Mouse (Mus musculus) hindbrain, embryonic 15.5 days (tissue): Measurements from ENCODE around the gene Bcas3. TPM values are rescaled to one million over a fixed set of nuclear protein-coding genes. Genes with fewer than 3 reads are reported as not detected.

ENCODE experiments used
- ATAC-seq: fragments of 200-750 bp; cut with Nextera tagmentation; 2 replicates; pipeline ENCODE4 v1.8.0; 2017; ENCODE audit warnings: low read depth, moderate number of reproducible peaks, moderate TSS enrichment; ENCODE audit not compliant: low FRiP score
- H3K27ac ChIP-seq: fragments of 300-500 bp; sonication (generic); replicated peaks from 2 replicates; pipeline ENCODE4 v1.5.1; 2015; ENCODE audit warnings: mild to moderate bottlenecking, inconsistent platforms
- H3K27me3 ChIP-seq: fragments of 300-500 bp; sonication (generic); 2 replicates; pipeline ENCODE4 v1.6.1; 2015; ENCODE audit warnings: control low read depth, inconsistent platforms
- H3K36me3 ChIP-seq: fragments of 300-500 bp; sonication (generic); 2 replicates; pipeline ENCODE4 v1.6.1; 2015; ENCODE audit warnings: control low read depth, inconsistent platforms
- H3K4me1 ChIP-seq: fragments of 300-500 bp; sonication (generic); replicated peaks from 2 replicates; pipeline ENCODE4 v1.6.1; 2015; ENCODE audit warnings: control low read depth, inconsistent platforms
- H3K4me2 ChIP-seq: fragments of 300-500 bp; sonication (generic); 2 replicates; pipeline ENCODE4 v1.6.1; 2015; ENCODE audit warnings: moderate library complexity, mild to moderate bottlenecking, inconsistent platforms
- H3K4me3 ChIP-seq: fragments of 300-500 bp; sonication (generic); 2 replicates; pipeline ENCODE4 v1.5.1; 2015; ENCODE audit warnings: mild to moderate bottlenecking, inconsistent platforms
- H3K9ac ChIP-seq: fragments of 300-500 bp; sonication (generic); 2 replicates; pipeline ENCODE4 v1.6.1; 2015; ENCODE audit warnings: inconsistent platforms
- H3K9me3 ChIP-seq: fragments of 300-500 bp; sonication (generic); 2 replicates; pipeline ENCODE4 v1.6.1; 2016; ENCODE audit warnings: control low read depth, inconsistent platforms
- WGBS: fragments of 180-500 bp; shearing (Covaris S2); methylation state at CpG from one replicate; pipeline ENCODE4 v1.1.7; 2015; 5-methylcytosine and 5-hydroxymethylcytosine counted together
- polyA plus RNA-seq: library from polyadenylated mRNA; unstranded; fragments of >200 nt; fragmentation: Nextera tagmentation; extraction: Ambion mirVana; gene quantifications from 2 replicates; pipeline ENCODE4 v1.2.1, GENCODE M21; 2015

The Bcas3 gene
- polyA plus RNA-seq, 1 experiment from 2014 or later, result 31.9 TPM

DNA sequence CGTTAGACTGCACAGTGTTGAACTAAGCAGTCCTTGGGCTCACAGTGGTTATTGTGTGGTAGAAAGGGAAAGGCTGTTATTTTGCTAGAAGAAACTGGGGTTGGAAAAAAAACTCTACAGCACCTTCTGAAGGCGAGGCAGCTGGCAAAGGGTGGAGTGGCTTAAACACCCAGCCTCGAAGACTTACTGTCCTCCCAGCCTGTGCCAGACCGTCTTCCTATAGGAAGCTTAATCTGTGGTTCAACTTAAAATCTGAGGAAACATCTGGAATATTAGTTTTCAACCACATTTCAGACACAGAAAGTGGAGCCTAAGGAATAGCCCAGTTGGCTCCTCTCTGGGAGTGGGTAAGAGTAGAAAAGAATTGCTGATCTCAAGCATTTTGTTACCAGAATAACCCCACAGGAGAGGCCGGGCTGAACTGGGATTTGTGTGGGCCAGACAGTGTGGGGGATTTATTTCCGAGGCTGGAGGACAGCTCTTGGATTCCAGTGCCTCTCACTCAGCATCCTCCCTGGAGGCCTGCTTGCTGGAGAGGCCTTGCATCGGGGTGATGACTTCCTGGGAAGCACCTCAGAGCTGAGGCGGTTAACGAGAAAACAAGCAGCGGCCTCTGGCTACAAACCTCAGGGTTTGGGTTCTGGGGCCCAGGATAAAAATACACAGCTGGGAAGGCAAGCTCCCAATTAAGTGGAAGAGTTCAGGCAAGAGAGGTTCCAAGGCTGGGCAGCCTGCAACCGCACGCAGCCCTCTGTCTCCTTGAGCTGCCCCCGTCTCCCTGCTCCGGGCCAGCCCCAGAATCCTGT is 406.9 kb downstream of the Bcas3 start:
- no peak for ATAC-seq
- 61% methylated on average over 14 of the region's 14 CpGs for WGBS
- H3K4me1 ChIP-seq, result peaks cover 13% of the 10 kb centered on the region
- no peak overlapping the region for H3K4me2 ChIP-seq
- H3K27me3 ChIP-seq, result no peaks in the 10 kb centered on the region
- no peaks in the 10 kb centered on the region for H3K36me3 ChIP-seq
- peak overlapping the region; percentile 57 for H3K27ac ChIP-seq
- H3K9ac ChIP-seq, result no peak overlapping the region
- no peaks in the 10 kb centered on the region for H3K9me3 ChIP-seq
- no peak overlapping the region for H3K4me3 ChIP-seq

- 31% methylated on average over 6 of the region's 6 CpGs for WGBS
- peak; percentile 65; the same call in 1 of the 2 replicates for ATAC-seq
- H3K27ac ChIP-seq, result peak overlapping the region; percentile 57
Observed at GRCm38 (mm10) chr11:85760486-85761141, 407.6 kb downstream of the Bcas3 start.

DNA sequence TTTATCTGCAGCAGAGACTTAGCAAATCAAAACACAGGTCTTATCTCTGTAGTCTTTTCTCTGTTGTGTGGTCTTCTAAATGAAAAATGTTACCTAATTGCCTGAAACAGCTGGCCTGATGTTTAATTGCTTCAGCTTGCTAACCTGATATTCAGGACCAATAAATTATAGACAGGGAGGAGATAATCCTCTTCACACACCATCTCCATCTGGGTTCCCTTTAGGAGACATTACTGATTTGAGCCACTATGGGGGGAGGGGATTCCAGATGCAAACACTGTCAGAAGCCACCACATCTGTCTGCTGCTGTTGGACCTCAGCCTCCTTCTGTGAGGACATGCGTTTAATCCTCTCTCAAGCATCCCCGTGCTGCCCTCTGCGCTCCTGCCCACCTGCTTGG is 408.2 kb downstream of the Bcas3 start:
- no peak overlapping the region for H3K4me2 ChIP-seq
- H3K27ac ChIP-seq, result no peak overlapping the region
- no peaks in the 10 kb centered on the region for H3K36me3 ChIP-seq
- no peaks in the 10 kb centered on the region for H3K27me3 ChIP-seq
- H3K9ac ChIP-seq, result no peak overlapping the region
- H3K4me1 ChIP-seq, result peaks cover 18% of the 10 kb centered on the region
- H3K4me3 ChIP-seq, result no peak overlapping the region
- ATAC-seq, result no peak
- no peaks in the 10 kb centered on the region for H3K9me3 ChIP-seq
- WGBS, result 76% methylated on average over 3 of the region's 3 CpGs

More at GRCm38 (mm10) chr11:85760486-85761141, 407.6 kb downstream of the Bcas3 start:
- H3K9me3 ChIP-seq, result no peaks in the 10 kb centered on the region
- H3K4me2 ChIP-seq, result no peak overlapping the region
- H3K4me3 ChIP-seq, result no peak overlapping the region
- H3K27me3 ChIP-seq, result no peaks in the 10 kb centered on the region
- H3K36me3 ChIP-seq, result no peaks in the 10 kb centered on the region
- no peak overlapping the region for H3K9ac ChIP-seq
- peaks cover 12% of the 10 kb centered on the region for H3K4me1 ChIP-seq

GRCm38 (mm10) chr11:85763655-85764054 is 410.7 kb downstream of the Bcas3 start:
- peaks cover 22% of the 10 kb centered on the region for H3K4me1 ChIP-seq
- H3K4me2 ChIP-seq, result no peak overlapping the region
- H3K36me3 ChIP-seq, result no peaks in the 10 kb centered on the region
- H3K27ac ChIP-seq, result no peak overlapping the region
- no peak overlapping the region for H3K4me3 ChIP-seq
- no peak for ATAC-seq
- H3K9me3 ChIP-seq, result no peaks in the 10 kb centered on the region
- H3K27me3 ChIP-seq, result 0 out of 2 replicates have a peak, but pooled peaks cover 5% of the 10 kb centered on the region
- no peak overlapping the region for H3K9ac ChIP-seq
- WGBS, result 78% methylated on average over 3 of the region's 3 CpGs

DNA sequence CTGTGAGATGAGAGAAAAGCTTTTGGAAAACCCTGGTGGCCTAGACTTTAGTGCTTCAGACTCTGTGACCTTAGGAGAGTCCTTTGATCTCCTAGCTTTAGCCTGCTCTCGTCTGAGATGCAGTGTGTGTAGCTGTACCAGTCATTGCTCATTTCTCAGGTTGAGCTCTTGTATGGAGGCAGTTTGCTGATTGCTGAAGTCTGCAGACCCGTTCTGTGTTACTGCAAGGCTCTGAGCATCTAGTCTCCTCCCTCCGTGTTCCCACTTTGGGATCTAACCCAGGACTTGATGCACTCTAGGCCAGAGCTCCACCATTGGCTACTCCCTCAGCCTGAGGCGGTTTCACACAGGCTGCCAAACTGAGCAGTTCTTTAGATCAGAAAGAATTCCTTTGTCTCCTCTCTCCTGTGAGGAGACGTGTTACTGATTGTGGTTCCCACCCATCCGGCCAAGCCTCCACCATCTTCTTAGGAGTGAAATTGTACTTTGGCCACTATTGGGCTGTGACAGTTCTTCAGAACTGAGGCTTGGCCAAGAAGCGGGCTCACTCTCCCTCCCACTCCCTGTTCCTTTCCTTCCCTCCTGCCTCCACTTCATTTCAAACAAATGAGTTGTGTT is 413.2 kb downstream of the Bcas3 start:
- Histone ChIP-seq H3K4me3 (no peak overlapping the region), H3K4me2 (no peak overlapping the region), H3K9me3 (no peaks in the 10 kb centered on the region), H3K27ac (no peak overlapping the region), H3K36me3 (no peaks in the 10 kb centered on the region), H3K9ac (no peak overlapping the region), H3K27me3 (0 out of 2 replicates have a peak, but pooled peaks cover 5% of the 10 kb centered on the region), H3K4me1 (peaks cover 10% of the 10 kb centered on the region)
- 0 out of 2 replicates have a peak, but pooled peaks have one; percentile 27 for ATAC-seq
- WGBS, result 18% methylated on average over 7 of the region's 7 CpGs

DNA sequence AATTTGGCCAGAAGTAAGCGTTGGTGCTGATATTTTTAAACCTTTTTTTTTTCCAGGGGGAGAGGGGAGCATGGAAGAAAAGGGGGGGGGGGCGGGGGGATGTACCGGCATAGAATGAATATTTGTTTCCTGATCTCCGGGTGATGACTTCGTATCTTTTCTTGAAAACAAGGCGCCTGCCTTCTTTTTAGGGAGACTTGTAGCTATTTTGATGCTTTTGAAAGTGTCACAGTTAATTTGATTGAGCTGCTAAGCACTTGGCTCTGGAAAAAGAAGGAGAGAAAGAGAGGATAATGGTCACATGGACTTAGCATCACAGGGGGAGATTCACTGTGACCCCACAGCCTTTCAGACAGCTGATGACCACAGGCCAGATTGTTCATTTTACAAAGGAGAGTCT is 413.8 kb downstream of the Bcas3 start:
- WGBS, result 34% methylated on average over 6 of the region's 6 CpGs
- no peaks in the 10 kb centered on the region for H3K36me3 ChIP-seq
- no peaks in the 10 kb centered on the region for H3K9me3 ChIP-seq
- H3K4me1 ChIP-seq, result peaks cover 10% of the 10 kb centered on the region
- H3K9ac ChIP-seq, result no peak overlapping the region
- H3K4me2 ChIP-seq, result no peak overlapping the region
- H3K4me3 ChIP-seq, result no peak overlapping the region
- no peak overlapping the region for H3K27ac ChIP-seq
- ATAC-seq, result no peak
- H3K27me3 ChIP-seq, result 0 out of 2 replicates have a peak, but pooled peaks cover 6% of the 10 kb centered on the region

- Histone ChIP-seq H3K9me3 (no peaks in the 10 kb centered on the region), H3K27ac (no peak overlapping the region), H3K4me3 (no peak overlapping the region), H3K4me2 (no peak overlapping the region), H3K27me3 (0 out of 2 replicates have a peak, but pooled peaks cover 7% of the 10 kb centered on the region), H3K4me1 (peaks cover 10% of the 10 kb centered on the region), H3K9ac (no peak overlapping the region), H3K36me3 (no peaks in the 10 kb centered on the region)
- 76% methylated on average over 2 of the region's 2 CpGs for WGBS
- ATAC-seq, result no peak
Observed at GRCm38 (mm10) chr11:85769740-85770139, 416.8 kb downstream of the Bcas3 start.

DNA sequence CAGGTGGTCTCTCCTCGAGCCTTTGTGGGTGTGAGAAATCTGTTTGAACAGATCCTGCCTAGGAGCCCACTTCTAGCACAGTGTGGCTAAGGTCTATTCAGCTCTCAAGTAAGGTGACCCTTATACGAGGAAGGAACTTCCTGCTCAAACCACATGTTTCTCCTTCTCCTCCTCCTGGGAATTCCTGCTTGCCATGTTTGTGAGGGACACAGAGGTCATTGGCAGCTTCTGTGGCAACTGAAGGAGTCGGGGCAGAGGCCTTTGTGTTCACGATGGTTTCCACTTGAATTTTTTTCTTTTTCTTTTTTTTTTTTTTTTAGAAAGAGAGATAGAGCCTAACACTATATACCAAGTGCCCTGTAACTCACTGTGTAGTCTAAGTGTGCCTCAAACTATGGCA is 420.4 kb downstream of the Bcas3 start:
- no peak for ATAC-seq
- 62% methylated on average over 4 of the region's 4 CpGs for WGBS

DNA sequence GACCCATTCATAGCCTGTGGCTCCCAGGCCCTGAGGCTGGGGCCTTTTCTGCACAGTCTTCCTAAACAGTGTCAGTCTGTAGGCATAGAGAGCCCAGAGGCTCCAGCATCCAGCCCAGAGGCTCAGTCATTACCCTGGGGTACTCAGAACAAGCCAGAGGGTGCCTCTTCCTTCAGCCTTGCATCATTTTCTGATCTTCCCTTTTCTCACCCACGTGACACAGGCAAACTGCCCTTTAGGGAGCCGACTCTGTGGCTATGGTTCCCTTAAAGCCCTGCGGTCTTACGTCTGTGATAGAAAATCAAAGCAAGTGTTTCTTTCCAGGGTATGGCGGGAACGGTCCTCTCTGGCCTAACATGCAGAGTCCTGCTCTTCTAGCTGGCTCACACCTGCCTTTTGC is 421.7 kb downstream of the Bcas3 start:
- Histone ChIP-seq H3K27me3 (0 out of 2 replicates have a peak, but pooled peaks cover 3% of the 10 kb centered on the region), H3K27ac (no peak overlapping the region), H3K9ac (no peak overlapping the region), H3K4me3 (no peak overlapping the region), H3K36me3 (no peaks in the 10 kb centered on the region), H3K4me2 (no peak overlapping the region), H3K9me3 (no peaks in the 10 kb centered on the region), H3K4me1 (peaks cover 4% of the 10 kb centered on the region; the same call in 1 of the 2 replicates)
- no peak for ATAC-seq
- WGBS, result 70% methylated on average over 6 of the region's 6 CpGs

More for the DNA sequence above, 420.4 kb downstream of the Bcas3 start:
- Histone ChIP-seq H3K36me3 (no peaks in the 10 kb centered on the region), H3K4me2 (no peak overlapping the region), H3K9me3 (no peaks in the 10 kb centered on the region), H3K9ac (no peak overlapping the region), H3K4me1 (peaks cover 4% of the 10 kb centered on the region; the same call in 1 of the 2 replicates), H3K27me3 (0 out of 2 replicates have a peak, but pooled peaks cover 3% of the 10 kb centered on the region), H3K27ac (no peak overlapping the region), H3K4me3 (no peak overlapping the region)

- Histone ChIP-seq H3K36me3 (no peaks in the 10 kb centered on the region), H3K4me3 (no peak overlapping the region), H3K27ac (no peak overlapping the region), H3K4me2 (no peak overlapping the region), H3K9ac (no peak overlapping the region), H3K4me1 (peaks cover 4% of the 10 kb centered on the region; the same call in 1 of the 2 replicates), H3K27me3 (0 out of 2 replicates have a peak, but pooled peaks cover 3% of the 10 kb centered on the region), H3K9me3 (no peaks in the 10 kb centered on the region)
- no peak for ATAC-seq
- WGBS, result 59% methylated on average over 7 of the region's 7 CpGs
Observed at GRCm38 (mm10) chr11:85775492-85775891, 422.5 kb downstream of the Bcas3 start.

- Histone ChIP-seq H3K36me3 (no peaks in the 10 kb centered on the region), H3K4me2 (no peak overlapping the region), H3K4me3 (no peak overlapping the region), H3K9ac (no peak overlapping the region), H3K27me3 (0 out of 2 replicates have a peak, but pooled peaks cover under 1% of the 10 kb centered on the region), H3K27ac (no peak overlapping the region), H3K9me3 (no peaks in the 10 kb centered on the region), H3K4me1 (peaks cover 4% of the 10 kb centered on the region; the same call in 1 of the 2 replicates)
- 77% methylated on average over 7 of the region's 7 CpGs for WGBS
- ATAC-seq, result no peak
Observed at GRCm38 (mm10) chr11:85776861-85777360, 423.9 kb downstream of the Bcas3 start.
